Mouse (Mus musculus) C2C12 (cell line): ENCODE data around the gene Phf24. TPM values are rescaled to one million over a fixed set of nuclear protein-coding genes. Genes with fewer than 3 reads are reported as not detected.

Experiments
- H3K27me3 ChIP-seq: one replicate; pipeline ENCODE4 v1.6.1; 2011; ENCODE audit not compliant: control insufficient read depth, insufficient read depth, insufficient read length
- H3K36me3 ChIP-seq: one replicate; pipeline ENCODE4 v1.6.1; 2011; ENCODE audit not compliant: control insufficient read depth, insufficient read depth
- H3K4me3 ChIP-seq: one replicate; pipeline ENCODE4 v1.5.1; 2011; ENCODE audit warnings: mild to moderate bottlenecking, control low read depth; ENCODE audit not compliant: poor library complexity, insufficient read depth, severe bottlenecking
- H3K79me2 ChIP-seq: one replicate; pipeline ENCODE4 v1.6.1; 2011; ENCODE audit not compliant: control insufficient read depth, insufficient read depth
- H3K79me3 ChIP-seq: one replicate; pipeline ENCODE4 v1.6.1; 2011; ENCODE audit warnings: low read depth, control low read depth
- H3ac ChIP-seq: one replicate; pipeline ENCODE3; 2011; ENCODE audit warnings: low read depth; ENCODE audit not compliant: control insufficient read depth, insufficient read length
- CEBPB ChIP-seq: IDR thresholded peaks from one replicate; pipeline ENCODE4 v1.6.1; 2011; ENCODE audit warnings: low read depth, mild to moderate bottlenecking, control low read depth, moderate library complexity
- CTCF ChIP-seq: IDR thresholded peaks from one replicate; pipeline ENCODE4 v1.5.1; 2011; ENCODE audit not compliant: control insufficient read depth, insufficient read depth, insufficient read length
- FOSL1 ChIP-seq: IDR thresholded peaks from one replicate; pipeline ENCODE4 v1.8.0; 2011; ENCODE audit warnings: mild to moderate bottlenecking, low read length; ENCODE audit not compliant: poor library complexity, insufficient read depth, severe bottlenecking
- MAX ChIP-seq: IDR thresholded peaks from one replicate; pipeline ENCODE4 v1.6.1; 2011; ENCODE audit warnings: mild to moderate bottlenecking, control low read depth
- MYOD1 ChIP-seq: IDR thresholded peaks from one replicate; pipeline ENCODE4 v1.6.1; 2011; ENCODE audit warnings: low read depth; ENCODE audit not compliant: control insufficient read depth, insufficient read length
- MYOG ChIP-seq: IDR thresholded peaks from one replicate; pipeline ENCODE4 v1.6.1; 2011; ENCODE audit not compliant: control insufficient read depth, insufficient read length; ENCODE audit errors: extremely low read depth
- USF1 ChIP-seq: IDR thresholded peaks from one replicate; pipeline ENCODE4 v1.6.1; 2011; ENCODE audit warnings: low read depth, mild to moderate bottlenecking, control low read depth, moderate library complexity
- polyA plus RNA-seq: library from polyadenylated mRNA; unstranded; fragments of >200 nt; fragmentation: generic; extraction: Trizol; gene quantifications from one replicate; pipeline ENCODE4 v1.2.1, GENCODE M21; 2012; ENCODE audit warnings: missing spikeins

Phf24 gene
- polyA plus RNA-seq, 1 experiment: not detected

DNA sequence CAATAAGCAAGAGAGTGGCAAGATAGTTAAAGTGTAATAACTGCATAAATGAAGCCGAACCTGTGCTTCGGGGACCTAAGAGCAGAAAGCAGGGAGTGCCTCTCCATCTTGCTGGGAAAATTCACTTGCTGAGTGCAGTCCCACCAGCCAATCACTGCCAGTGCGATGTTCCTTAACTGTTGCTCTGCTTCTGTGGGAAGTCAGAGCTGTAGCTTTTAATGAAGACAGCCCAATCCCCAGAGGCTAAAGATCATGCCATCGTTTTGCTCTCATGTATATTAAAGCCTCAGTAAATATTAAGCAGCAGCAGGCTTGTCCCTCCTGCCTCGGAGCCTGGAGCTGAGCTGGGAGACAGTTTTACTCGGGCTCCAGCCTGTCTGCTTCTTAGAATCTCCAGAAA is 5.6 kb downstream of the Phf24 start:
- no peak for TF ChIP-seq FOSL1
- no peak for TF ChIP-seq MYOD1
- no peak for TF ChIP-seq MAX
- no peak for TF ChIP-seq CEBPB
- TF ChIP-seq CTCF: no peak
- no peak for TF ChIP-seq MYOG
- no peak for TF ChIP-seq USF1
- H3ac ChIP-seq: no peak overlapping the region
- peaks cover 51% of the 10 kb centered on the region for H3K27me3 ChIP-seq
- H3K79me2 ChIP-seq: no peaks in the 10 kb centered on the region
- no peak overlapping the region for H3K4me3 ChIP-seq
- H3K79me3 ChIP-seq: no peaks in the 10 kb centered on the region
- no peaks in the 10 kb centered on the region for H3K36me3 ChIP-seq

DNA sequence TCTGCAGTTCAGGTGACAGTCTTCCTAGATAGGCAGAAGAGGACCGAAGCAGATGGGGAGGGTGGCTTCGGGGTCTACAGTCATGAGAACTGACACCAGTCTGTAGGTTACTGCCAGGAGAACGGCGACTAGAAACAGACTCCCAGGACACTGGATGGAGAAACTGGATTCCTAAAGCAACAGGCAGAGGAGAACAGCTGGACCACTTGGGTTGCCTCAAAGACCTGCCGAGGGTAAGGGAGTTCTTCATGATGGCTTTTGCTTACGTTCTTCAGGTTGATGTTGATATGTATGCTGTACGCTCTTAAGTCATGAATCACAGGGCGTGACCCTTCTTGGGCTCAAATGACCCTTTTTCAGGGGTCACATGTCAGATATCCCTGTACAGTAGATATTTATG is 6.0 kb downstream of the Phf24 start:
- Histone ChIP-seq H3K36me3 (no peaks in the 10 kb centered on the region), H3K27me3 (peaks cover 47% of the 10 kb centered on the region), H3K4me3 (no peak overlapping the region), H3K79me2 (no peaks in the 10 kb centered on the region), H3K79me3 (no peaks in the 10 kb centered on the region), H3ac (no peak overlapping the region)
- TF ChIP-seq CTCF (no peak), MAX (no peak), MYOG (no peak), MYOD1 (no peak), FOSL1 (no peak), USF1 (no peak), CEBPB (no peak)

GRCm38 (mm10) chr4:42924095-42924710 is 7.7 kb downstream of the Phf24 start:
- no peaks in the 10 kb centered on the region for H3K79me3 ChIP-seq
- no peak overlapping the region for H3K4me3 ChIP-seq
- no peaks in the 10 kb centered on the region for H3K79me2 ChIP-seq
- TF ChIP-seq USF1 (no peak), MYOD1 (no peak), MAX (no peak), MYOG (no peak), CTCF (no peak), CEBPB (no peak), FOSL1 (no peak)
- no peaks in the 10 kb centered on the region for H3K36me3 ChIP-seq
- H3ac ChIP-seq: no peak overlapping the region
- H3K27me3 ChIP-seq: peaks cover 34% of the 10 kb centered on the region

DNA sequence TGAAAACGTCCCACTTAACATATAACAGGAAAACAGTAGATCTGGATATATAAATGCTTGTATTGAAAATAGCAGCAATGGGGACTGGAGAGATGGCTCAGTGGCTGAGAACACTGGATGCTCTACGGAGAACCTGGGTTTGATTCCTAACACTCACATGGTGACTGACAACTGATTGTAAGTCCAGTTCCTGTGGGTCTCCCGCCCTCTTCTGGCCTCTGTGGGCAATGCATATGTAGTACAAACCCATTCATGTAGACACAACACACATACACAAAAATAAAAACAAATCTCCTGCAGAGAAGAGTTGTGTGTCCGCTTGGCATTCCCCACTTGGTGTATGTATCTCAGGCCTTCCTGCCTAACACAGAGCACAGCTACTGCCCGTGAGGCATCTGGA is 11.7 kb downstream of the Phf24 start:
- H3K79me3 ChIP-seq: no peaks in the 10 kb centered on the region
- no peak overlapping the region for H3K4me3 ChIP-seq
- no peak for TF ChIP-seq MYOD1
- TF ChIP-seq CEBPB: no peak
- TF ChIP-seq MAX: no peak
- TF ChIP-seq FOSL1: no peak
- no peak for TF ChIP-seq MYOG
- no peak for TF ChIP-seq CTCF
- TF ChIP-seq USF1: no peak
- H3K36me3 ChIP-seq: no peaks in the 10 kb centered on the region
- no peaks in the 10 kb centered on the region for H3K79me2 ChIP-seq
- peaks cover 38% of the 10 kb centered on the region for H3K27me3 ChIP-seq
- H3ac ChIP-seq: no peak overlapping the region

DNA sequence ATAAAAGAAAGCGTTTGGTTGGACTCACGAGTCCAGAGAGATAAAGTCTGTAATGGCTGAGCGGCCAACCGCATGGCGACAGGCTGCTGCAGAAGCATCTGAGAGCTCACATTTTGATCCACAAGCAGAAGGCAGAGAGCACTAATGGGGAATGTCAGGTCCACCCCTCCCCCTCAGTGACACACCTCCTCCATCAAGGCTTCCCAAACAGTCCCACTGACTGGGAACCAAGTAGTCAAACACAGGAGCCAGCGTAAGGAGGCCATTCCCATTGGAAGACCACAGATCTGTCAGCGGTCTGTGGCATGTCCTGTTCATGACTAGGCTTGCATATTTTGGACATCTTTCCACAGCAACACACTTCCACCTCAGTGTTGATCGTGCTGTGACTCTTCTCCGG is 12.5 kb downstream of the Phf24 start:
- Histone ChIP-seq H3K27me3 (peaks cover 45% of the 10 kb centered on the region), H3ac (no peak overlapping the region), H3K36me3 (no peaks in the 10 kb centered on the region), H3K79me2 (no peaks in the 10 kb centered on the region), H3K79me3 (no peaks in the 10 kb centered on the region), H3K4me3 (no peak overlapping the region)
- TF ChIP-seq MYOG (no peak), CEBPB (no peak), MYOD1 (no peak), CTCF (no peak), MAX (no peak), FOSL1 (no peak), USF1 (no peak)

GRCm38 (mm10) chr4:42932229-42932969 is 15.9 kb downstream of the Phf24 start:
- H3ac ChIP-seq: no peak overlapping the region
- peaks cover 59% of the 10 kb centered on the region for H3K27me3 ChIP-seq
- H3K79me2 ChIP-seq: no peaks in the 10 kb centered on the region
- TF ChIP-seq MYOG: no peak
- TF ChIP-seq MYOD1: no peak
- H3K4me3 ChIP-seq: no peak overlapping the region
- H3K36me3 ChIP-seq: no peaks in the 10 kb centered on the region
- H3K79me3 ChIP-seq: no peaks in the 10 kb centered on the region
